Comparison of ENCODE assay signal across 8 mouse cellular contexts in genomic region chr4:141790524-141790990, GRCm38 (mm10). TPM values are rescaled to one million over a fixed set of nuclear protein-coding genes. Genes with fewer than 3 reads are reported as not detected.
A peak's percentile ranks its signal among the peaks of the same experiment; 100 is the strongest.
DNase-seq lines count a peak whose midpoint lies in the region; ATAC-seq and TF ChIP-seq lines count a peak whose summit lies in the region.

Gene Dnajc16, minus strand, starts transcription at chr4:141790931.

- ATAC-seq in embryonic facial prominence, embryonic 13.5 days (ENCODE audit: insufficient number of reproducible peaks, insufficient read depth, low FRiP score, low TSS enrichment, low read depth) = peak; percentile 93
- peak; percentile 89 for ATAC-seq in limb, embryonic 12.5 days (ENCODE audit: insufficient number of reproducible peaks, insufficient read depth, low FRiP score, low TSS enrichment, low read depth)
- ATAC-seq in midbrain, embryonic 15.5 days (replicated peaks) = peak; percentile 93

- H3K9me3 ChIP-seq in embryonic facial prominence, embryonic 13.5 days = no peaks in the 10 kb centered on the region
- no peaks in the 10 kb centered on the region for H3K9me3 ChIP-seq in limb, embryonic 12.5 days
- H3K9me3 ChIP-seq in midbrain, embryonic 15.5 days = no peaks in the 10 kb centered on the region

- H3K36me3 ChIP-seq in embryonic facial prominence, embryonic 13.5 days = peaks cover 21% of the 10 kb centered on the region
- H3K36me3 ChIP-seq in kidney, adult 2 months (ENCODE audit: control insufficient read depth, insufficient read depth, low read length) = no peaks in the 10 kb centered on the region
- H3K36me3 ChIP-seq in limb, embryonic 12.5 days = peaks cover 18% of the 10 kb centered on the region; the same call in 1 of the 2 replicates
- H3K36me3 ChIP-seq in midbrain, embryonic 15.5 days (replicated peaks) = 0 out of 2 replicates have a peak, but pooled peaks cover 5% of the 10 kb centered on the region
- peaks cover 3% of the 10 kb centered on the region for H3K36me3 ChIP-seq in spleen, adult 2 months (ENCODE audit: control insufficient read depth, insufficient read depth, low read length)

- peak within 1 kb of the TSS; percentile 94 for H3K9ac ChIP-seq in embryonic facial prominence, embryonic 13.5 days
- H3K9ac ChIP-seq in limb, embryonic 12.5 days (replicated peaks) = peak within 1 kb of the TSS; percentile 94
- peak within 1 kb of the TSS; percentile 92 for H3K9ac ChIP-seq in midbrain, embryonic 15.5 days

- DNase-seq in 3134 (ENCODE audit: extremely low read depth, insufficient read length, low spot score) = peak; percentile 96
- DNase-seq in adrenal gland, postnatal 36 days = peak; percentile 97 to 98
- DNase-seq in heart, adult 18-20 months = peak; percentile 97 to 98
- peak; percentile 99 for DNase-seq in kidney, adult 2 months
- peak; percentile 94 to 99 for DNase-seq in spleen, adult 2 months (ENCODE audit: low read depth in 1 of 2, low spot score in 2 of 2)

- no peak for TF ChIP-seq CTCF in kidney, adult 2 months (conservative IDR thresholded peaks at IDR 0.05; ENCODE audit: insufficient read depth, insufficient read length, low read depth, low read length)
- no peak for TF ChIP-seq CTCF in spleen, adult 2 months (IDR thresholded peaks at IDR 0.05; ENCODE audit: extremely low read depth, insufficient read depth, insufficient read length, insufficient replicate concordance)

- no peaks in the 10 kb centered on the region for H3K27me3 ChIP-seq in embryonic facial prominence, embryonic 13.5 days
- no peaks in the 10 kb centered on the region for H3K27me3 ChIP-seq in kidney, adult 2 months (replicated peaks; ENCODE audit: control insufficient read depth, insufficient read depth, low read length)
- no peaks in the 10 kb centered on the region for H3K27me3 ChIP-seq in limb, embryonic 12.5 days
- no peaks in the 10 kb centered on the region for H3K27me3 ChIP-seq in midbrain, embryonic 15.5 days (replicated peaks)
- no peaks in the 10 kb centered on the region for H3K27me3 ChIP-seq in spleen, adult 2 months (ENCODE audit: control insufficient read depth, insufficient read depth, low read length)

- peaks cover 19% of the 10 kb centered on the region for H3K4me1 ChIP-seq in embryonic facial prominence, embryonic 13.5 days
- H3K4me1 ChIP-seq in kidney, adult 2 months (ENCODE audit: control insufficient read depth, insufficient read depth, low read length) = peaks cover 30% of the 10 kb centered on the region
- H3K4me1 ChIP-seq in limb, embryonic 12.5 days (replicated peaks) = peaks cover 13% of the 10 kb centered on the region
- peaks cover 28% of the 10 kb centered on the region for H3K4me1 ChIP-seq in midbrain, embryonic 15.5 days
- H3K4me1 ChIP-seq in spleen, adult 2 months (ENCODE audit: control insufficient read depth, insufficient read depth, insufficient read length) = no peaks in the 10 kb centered on the region

- peak; percentile 42 for TF ChIP-seq POLR2A in kidney, adult 2 months (IDR thresholded peaks at IDR 0.05; ENCODE audit: low read depth, low read length)
- peak; percentile 43 for TF ChIP-seq POLR2A in spleen, adult 2 months (IDR thresholded peaks at IDR 0.05; ENCODE audit: low read depth, low read length)

- H3K4me3 ChIP-seq in embryonic facial prominence, embryonic 13.5 days = peak within 1 kb of the TSS; percentile 93
- H3K4me3 ChIP-seq in kidney, adult 2 months (ENCODE audit: insufficient read depth, low read depth, low read length) = peak within 1 kb of the TSS; percentile 71
- H3K4me3 ChIP-seq in limb, embryonic 12.5 days (replicated peaks) = peak within 1 kb of the TSS; percentile 98
- H3K4me3 ChIP-seq in midbrain, embryonic 15.5 days = peak within 1 kb of the TSS; percentile 82
- H3K4me3 ChIP-seq in spleen, adult 2 months (ENCODE audit: extremely low read depth, insufficient read depth, insufficient read length) = peak within 1 kb of the TSS; percentile 74

- peak within 1 kb of the TSS; percentile 89 for H3K4me2 ChIP-seq in embryonic facial prominence, embryonic 13.5 days
- peak within 1 kb of the TSS; percentile 84 for H3K4me2 ChIP-seq in limb, embryonic 12.5 days
- H3K4me2 ChIP-seq in midbrain, embryonic 15.5 days = peak within 1 kb of the TSS; percentile 85

- peak within 1 kb of the TSS; percentile 81 for H3K27ac ChIP-seq in embryonic facial prominence, embryonic 13.5 days
- H3K27ac ChIP-seq in kidney, adult 2 months (ENCODE audit: insufficient read depth, low read depth, low read length) = peak within 1 kb of the TSS; percentile 67
- peak within 1 kb of the TSS; percentile 79 for H3K27ac ChIP-seq in limb, embryonic 12.5 days
- peak within 1 kb of the TSS; percentile 86 for H3K27ac ChIP-seq in midbrain, embryonic 15.5 days
- peak within 1 kb of the TSS; percentile 55 for H3K27ac ChIP-seq in spleen, adult 2 months (ENCODE audit: insufficient read depth, low read length)

- WGBS in embryonic facial prominence, embryonic 13.5 days = under 1% methylated on average over 42 of the region's 42 CpGs
- 1% methylated on average over 42 of the region's 42 CpGs for WGBS in kidney, adult 2 months
- under 1% methylated on average over 42 of the region's 42 CpGs for WGBS in limb, embryonic 12.5 days
- under 1% methylated on average over 42 of the region's 42 CpGs for WGBS in midbrain, embryonic 15.5 days
- whole genome bisulfite sequencing in spleen, adult 2 months = under 1% methylated on average over 42 of the region's 42 CpGs

RNA-seq across cellular contexts. Expression of gene Dnajc16, which starts in this region (rescaled TPM):
- 10 to 100 TPM; 23.6 to 26.0 TPM for total RNA-seq in adrenal gland, postnatal 36 days (2021)
- polyA plus RNA-seq in embryonic facial prominence, embryonic 13.5 days (2015; fragmentation: Nextera tagmentation; extraction: Ambion mirVana) = 3.8 and 4.2 TPM in 2 replicates
- 10 to 100 TPM; 22.8 to 23.4 TPM for total RNA-seq in heart, adult 18-20 months (2021)
- 12.6 and 13.6 TPM in 2 replicates for polyA plus RNA-seq in kidney, adult 2 months (2012; rRNA removed)
- 3.4 and 4.0 TPM in 2 replicates for polyA plus RNA-seq in limb, embryonic 12.5 days (2016; fragmentation: Nextera tagmentation; extraction: Ambion mirVana)
- polyA plus RNA-seq in midbrain, embryonic 15.5 days (2015; fragmentation: Nextera tagmentation; extraction: Ambion mirVana) = 6.5 and 6.6 TPM in 2 replicates
- 6.6 and 8.0 TPM in 2 replicates for polyA plus RNA-seq in spleen, adult 2 months (2012; rRNA removed)

Comparison
In these comparisons a context has a peak if more than half of its experiments do, and no peak if none do; other contexts are left out.
1. Peak in every context shown above with its lines: DNase-seq, ATAC-seq, H3K4me3 ChIP-seq and H3K27ac ChIP-seq.